ENCODE assay signal across 16 mouse cellular contexts in the genomic region with DNA sequence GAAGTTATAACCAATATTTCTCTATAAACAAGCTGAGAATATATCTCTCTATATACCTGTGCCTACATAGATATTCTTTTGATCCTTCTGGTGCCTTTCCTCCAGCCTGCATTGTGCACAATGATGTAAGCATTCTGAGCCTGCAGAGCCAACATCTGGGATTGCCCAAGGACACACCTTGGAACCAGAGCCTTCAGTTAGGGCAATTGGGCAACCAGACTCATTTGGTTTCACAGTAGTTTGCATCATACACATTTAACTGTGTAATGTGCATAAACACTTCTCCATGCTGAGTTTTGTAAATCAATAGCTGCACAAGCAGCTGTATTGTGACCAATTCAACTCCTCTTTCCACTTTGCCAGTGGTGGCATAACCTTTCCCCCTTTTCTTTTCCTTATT. TPM values are rescaled to one million over a fixed set of nuclear protein-coding genes. Genes with fewer than 3 reads are reported as not detected.
"Had no signal": no experiment of that assay in that cellular context is flagged by ENCODE, and none has a peak within 500 bp of the region (broad histone marks: within the 10 kb centered on the region; RNA-seq: fewer than 3 reads in every experiment).

No protein-coding gene starts in this region.

- H3K4me1 ChIP-seq: kidney, embryonic 15.5 days; limb, embryonic 13.5 days; midbrain, embryonic 13.5 days; neural tube, embryonic 15.5 days had no signal

- DNase-seq: kidney, postnatal 14 days; left cerebral cortex, postnatal 4 days; lung, postnatal 10 days; right cerebral cortex, adult 18-20 months; right cerebral cortex, postnatal 25 days; thymus, postnatal 4 days had no signal

- H3K4me3 ChIP-seq: kidney, embryonic 15.5 days; limb, embryonic 13.5 days; midbrain, embryonic 13.5 days; neural tube, embryonic 15.5 days had no signal

RNA-seq across cellular contexts. Expression of gene 4933402D24Rik, which starts 25.3 kb away (rescaled TPM):
- total RNA-seq: liver, adult 2 months; midbrain, postnatal 0 days had no signal
- polyA plus RNA-seq: large intestine, adult 2 months; liver, adult 2 months; liver, embryonic 14.5 days; small intestine, adult 2 months; stomach, embryonic 16.5 days had no signal
